Mouse (Mus musculus): ENCODE results near the gene Ptpn14.

DNA sequence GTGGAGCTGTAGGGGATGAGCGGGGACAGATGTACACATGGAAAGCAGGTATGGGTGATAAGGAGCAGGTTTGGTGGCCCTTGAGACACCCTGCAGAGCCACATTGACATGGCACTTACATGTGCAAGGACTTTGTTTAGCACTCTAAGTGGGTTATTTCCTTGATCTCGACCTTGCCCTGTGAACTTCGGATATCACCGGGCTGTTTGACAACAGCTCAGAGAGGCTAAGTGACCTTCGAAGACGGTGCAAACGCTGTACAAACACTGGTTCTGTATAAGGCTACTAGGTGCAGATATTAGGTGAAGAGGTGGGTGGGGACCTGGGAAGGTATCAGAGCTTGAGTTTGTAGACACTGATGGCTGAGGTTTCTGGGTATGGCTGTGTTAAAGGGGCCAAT, 12.0 kb downstream of the Ptpn14 start:
- TF ChIP-seq CTCF (IDR thresholded peaks at IDR 0.05; ENCODE audit: borderline replicate concordance, insufficient read depth, low read length) (no peak), POLR2A (IDR thresholded peaks at IDR 0.05; ENCODE audit: low read depth, low read length) (no peak)

Data from embryonic fibroblast, embryonic 13.5 days (primary cell).